9 mouse cellular contexts compared by ENCODE assay signal in the genomic region with DNA sequence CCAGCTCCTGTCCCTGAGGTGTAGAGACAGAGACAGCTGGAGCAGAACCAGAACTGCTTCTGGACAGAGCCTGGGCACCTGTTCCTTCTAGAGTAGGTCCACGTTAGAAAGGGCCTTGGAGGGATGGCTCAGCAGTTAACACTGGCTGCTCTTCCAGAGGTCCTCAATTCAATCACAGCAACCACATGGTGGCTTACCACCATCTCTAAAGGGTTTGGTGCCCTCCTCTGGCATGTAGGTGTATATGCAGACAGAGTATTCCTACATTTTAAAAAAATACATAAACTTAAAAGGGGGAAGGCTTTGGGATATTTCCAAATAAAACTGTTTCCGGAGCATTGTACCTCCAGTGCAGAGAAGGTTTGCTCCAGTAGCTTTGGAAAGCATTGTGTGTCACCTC. TPM values are rescaled to one million over a fixed set of nuclear protein-coding genes. Genes with fewer than 3 reads are reported as not detected.
DNase-seq lines count a peak whose midpoint lies in the region; ATAC-seq lines count a peak whose summit lies in the region.
"Had no signal": no experiment of that assay in that cellular context is flagged by ENCODE, and none has a peak within 500 bp of the region (broad histone marks: within the 10 kb centered on the region; RNA-seq: fewer than 3 reads in every experiment).

No protein-coding gene starts in this region.

- 61% methylated on average over 2 of the region's 2 CpGs for WGBS in hindbrain, embryonic 11.5 days
- 60% methylated on average over 2 of the region's 2 CpGs for WGBS in hindbrain, embryonic 12.5 days
- 46% methylated on average over 2 of the region's 2 CpGs for WGBS in intestine, embryonic 16.5 days

- no peak overlapping the region for H3K27ac ChIP-seq in hindbrain, embryonic 11.5 days (ENCODE audit: low read depth, low read length)
- H3K27ac ChIP-seq in hindbrain, embryonic 12.5 days = no peak overlapping the region
- H3K27ac ChIP-seq in intestine, embryonic 16.5 days (ENCODE audit: low read length) = no peak overlapping the region
- H3K27ac ChIP-seq: limb, embryonic 12.5 days had no signal

- no peaks in the 10 kb centered on the region for H3K27me3 ChIP-seq in hindbrain, embryonic 11.5 days (ENCODE audit: control insufficient read depth, insufficient read depth, low read length)
- no peaks in the 10 kb centered on the region for H3K27me3 ChIP-seq in hindbrain, embryonic 12.5 days
- no peaks in the 10 kb centered on the region for H3K27me3 ChIP-seq in intestine, embryonic 16.5 days (replicated peaks; ENCODE audit: control insufficient read depth, insufficient read depth, low read length)
- H3K27me3 ChIP-seq: limb, embryonic 12.5 days had no signal

- H3K4me3 ChIP-seq in hindbrain, embryonic 11.5 days (ENCODE audit: low read depth, low read length) = no peak overlapping the region
- H3K4me3 ChIP-seq in hindbrain, embryonic 12.5 days = no peak overlapping the region
- no peak overlapping the region for H3K4me3 ChIP-seq in intestine, embryonic 16.5 days (ENCODE audit: low read length)
- H3K4me3 ChIP-seq: limb, embryonic 12.5 days had no signal

- no peaks in the 10 kb centered on the region for H3K9me3 ChIP-seq in hindbrain, embryonic 11.5 days (ENCODE audit: control insufficient read depth, low read length)
- H3K9me3 ChIP-seq in hindbrain, embryonic 12.5 days (replicated peaks) = no peaks in the 10 kb centered on the region
- no peaks in the 10 kb centered on the region for H3K9me3 ChIP-seq in intestine, embryonic 16.5 days (ENCODE audit: control insufficient read depth, low read length)
- H3K9me3 ChIP-seq: limb, embryonic 12.5 days had no signal

- peaks cover 6% of the 10 kb centered on the region; the same call in 1 of the 2 replicates for H3K36me3 ChIP-seq in hindbrain, embryonic 11.5 days (ENCODE audit: control insufficient read depth, insufficient read depth, low read length)
- H3K36me3 ChIP-seq in hindbrain, embryonic 12.5 days = peaks cover 36% of the 10 kb centered on the region
- H3K36me3 ChIP-seq in intestine, embryonic 16.5 days (ENCODE audit: control insufficient read depth, insufficient read depth, low read length) = peaks cover 8% of the 10 kb centered on the region; the same call in 1 of the 2 replicates

- peak; percentile 60 for DNase-seq in hindbrain, embryonic 11.5 days (ENCODE audit: low spot score)
- DNase-seq in 3T3-L1 (ENCODE audit: low read depth, low spot score) = peak; percentile 85
- DNase-seq in CD4-positive helper T cell, adult 2 months (ENCODE audit: low read depth, low spot score) = peak; percentile 63
- peak; percentile 11 to 23 for DNase-seq in cerebellum, postnatal 36 days
- peak; percentile 28 to 34 for DNase-seq in kidney, postnatal 4 days
- DNase-seq in retina, postnatal 7 days (ENCODE audit: low read depth, low spot score) = peak; percentile 32

- H3K4me2 ChIP-seq in hindbrain, embryonic 11.5 days (replicated peaks; ENCODE audit: low read depth, low read length) = no peak overlapping the region
- no peak overlapping the region for H3K4me2 ChIP-seq in hindbrain, embryonic 12.5 days (replicated peaks)
- H3K4me2 ChIP-seq in intestine, embryonic 16.5 days (ENCODE audit: low read depth, low read length) = no peak overlapping the region
- H3K4me2 ChIP-seq: limb, embryonic 12.5 days had no signal

- no peak for ATAC-seq in hindbrain, embryonic 11.5 days (ENCODE audit: low FRiP score)
- ATAC-seq in hindbrain, embryonic 12.5 days (ENCODE audit: low FRiP score) = no peak
- no peak for ATAC-seq in intestine, embryonic 16.5 days

- no peaks in the 10 kb centered on the region for H3K4me1 ChIP-seq in hindbrain, embryonic 11.5 days (replicated peaks; ENCODE audit: control insufficient read depth, insufficient read depth, low read length)
- peaks cover 16% of the 10 kb centered on the region for H3K4me1 ChIP-seq in hindbrain, embryonic 12.5 days
- H3K4me1 ChIP-seq in intestine, embryonic 16.5 days (ENCODE audit: control insufficient read depth, insufficient read depth, low read length) = peaks cover 5% of the 10 kb centered on the region; the same call in 1 of the 2 replicates

- no peak overlapping the region for H3K9ac ChIP-seq in hindbrain, embryonic 11.5 days (ENCODE audit: low read depth, low read length)
- no peak overlapping the region for H3K9ac ChIP-seq in hindbrain, embryonic 12.5 days
- H3K9ac ChIP-seq in intestine, embryonic 16.5 days (ENCODE audit: low read depth, low read length) = no peak overlapping the region
- H3K9ac ChIP-seq: limb, embryonic 12.5 days had no signal

RNA-seq across cellular contexts. Expression of gene Dbr1, which starts 5.1 kb away (rescaled TPM):
- polyA plus RNA-seq in hindbrain, embryonic 11.5 days (2014; fragmentation: Nextera tagmentation; extraction: Ambion mirVana) = 27.2 and 31.8 TPM in 2 replicates
- 28.7 and 29.7 TPM in 2 replicates for polyA plus RNA-seq in hindbrain, embryonic 12.5 days (2016; fragmentation: Nextera tagmentation; extraction: Ambion mirVana)
- 23.4 and 27.8 TPM in 2 replicates for polyA plus RNA-seq in intestine, embryonic 16.5 days (2015; fragmentation: Nextera tagmentation; extraction: Ambion mirVana)

RNA-seq across cellular contexts. Expression of gene Armc8, which starts 12.0 kb away (rescaled TPM):
- 41.3 and 46.4 TPM in 2 replicates for polyA plus RNA-seq in hindbrain, embryonic 11.5 days (2014; fragmentation: Nextera tagmentation; extraction: Ambion mirVana)
- polyA plus RNA-seq in hindbrain, embryonic 12.5 days (2016; fragmentation: Nextera tagmentation; extraction: Ambion mirVana) = 40.7 and 42.6 TPM in 2 replicates
- 25.5 and 28.1 TPM in 2 replicates for polyA plus RNA-seq in intestine, embryonic 16.5 days (2015; fragmentation: Nextera tagmentation; extraction: Ambion mirVana)

RNA-seq across cellular contexts. Expression of gene A4gnt, which starts 31.6 kb away (rescaled TPM):
- polyA plus RNA-seq in hindbrain, embryonic 11.5 days (2014; fragmentation: Nextera tagmentation; extraction: Ambion mirVana) = not detected in 2 replicates
- polyA plus RNA-seq in hindbrain, embryonic 12.5 days (2016; fragmentation: Nextera tagmentation; extraction: Ambion mirVana) = not detected in 2 replicates
- polyA plus RNA-seq in intestine, embryonic 16.5 days (2015; fragmentation: Nextera tagmentation; extraction: Ambion mirVana) = 1.2 and 1.6 TPM in 2 replicates
- polyA plus RNA-seq: limb, embryonic 12.5 days had no signal

RNA-seq across cellular contexts. Expression of gene Dzip1l, which starts 48.6 kb away (rescaled TPM):
- polyA plus RNA-seq in hindbrain, embryonic 11.5 days (2014; fragmentation: Nextera tagmentation; extraction: Ambion mirVana) = 12.0 and 14.5 TPM in 2 replicates
- polyA plus RNA-seq in hindbrain, embryonic 12.5 days (2016; fragmentation: Nextera tagmentation; extraction: Ambion mirVana) = 16.9 and 18.6 TPM in 2 replicates
- 9.9 and 11.2 TPM in 2 replicates for polyA plus RNA-seq in intestine, embryonic 16.5 days (2015; fragmentation: Nextera tagmentation; extraction: Ambion mirVana)

Comparison
In these comparisons a context has a peak if more than half of its experiments do, and no peak if none do; other contexts are left out.
1. DNase-seq: peak in every context shown above with its lines; median percentile 85 in 3T3-L1; 63 in CD4-positive helper T cell, adult 2 months; 60 in hindbrain, embryonic 11.5 days; 32 in retina, postnatal 7 days; 31 in kidney, postnatal 4 days; 17 in cerebellum, postnatal 36 days.